Mouse (Mus musculus): ENCODE measurements at regions not wholly inside any gene's neighbourhood (a gene's known extent, or its start where the extent isn't known, plus 50 kb on each side); places are given as distances from the start of the nearest gene placed in this dataset.

- no peak for DNase-seq (ENCODE audit: low spot score in 2 of 2)
Measured at GRCm38 (mm10) chr1:88878831-88879230, 176.8 kb upstream of the Arl4c start.

- no peak for DNase-seq (ENCODE audit: low spot score in 2 of 2)
Measured at GRCm38 (mm10) chr1:88879367-88879766, 177.3 kb upstream of the Arl4c start.

GRCm38 (mm10) chr1:88891041-88891440 lies 179.2 kb upstream of the Sh3bp4 start:
- DNase-seq (ENCODE audit: low spot score in 2 of 2) = no peak

- DNase-seq (ENCODE audit: low spot score in 2 of 2) = no peak
Measured at GRCm38 (mm10) chr1:88902426-88902825, 167.8 kb upstream of the Sh3bp4 start.

- DNase-seq (ENCODE audit: low spot score in 2 of 2) = no peak
Measured at GRCm38 (mm10) chr1:88907766-88908463, 162.3 kb upstream of the Sh3bp4 start.

GRCm38 (mm10) chr1:88908683-88909082 lies 161.5 kb upstream of the Sh3bp4 start:
- no peak for DNase-seq (ENCODE audit: low spot score in 2 of 2)

GRCm38 (mm10) chr1:88909314-88909713 lies 160.9 kb upstream of the Sh3bp4 start:
- no peak for DNase-seq (ENCODE audit: low spot score in 2 of 2)

GRCm38 (mm10) chr1:88909864-88910573 lies 160.2 kb upstream of the Sh3bp4 start:
- DNase-seq (ENCODE audit: low spot score in 2 of 2) = no peak

- no peak for DNase-seq (ENCODE audit: low spot score in 2 of 2)
Measured at GRCm38 (mm10) chr1:88911724-88912123, 158.5 kb upstream of the Sh3bp4 start.

GRCm38 (mm10) chr1:88916531-88917050 lies 153.6 kb upstream of the Sh3bp4 start:
- DNase-seq (ENCODE audit: low spot score in 2 of 2) = no peak

GRCm38 (mm10) chr1:88921401-88921800 lies 148.8 kb upstream of the Sh3bp4 start:
- no peak for DNase-seq (ENCODE audit: low spot score in 2 of 2)

GRCm38 (mm10) chr1:88923791-88924581 lies 146.2 kb upstream of the Sh3bp4 start:
- DNase-seq (ENCODE audit: low spot score in 2 of 2) = no peak

- DNase-seq (ENCODE audit: low spot score in 2 of 2) = no peak
Measured at GRCm38 (mm10) chr1:88935191-88935590, 135.0 kb upstream of the Sh3bp4 start.

- DNase-seq (ENCODE audit: low spot score in 2 of 2) = no peak
Measured at GRCm38 (mm10) chr1:88935779-88936178, 134.4 kb upstream of the Sh3bp4 start.

GRCm38 (mm10) chr1:88937327-88937726 lies 132.9 kb upstream of the Sh3bp4 start:
- no peak for DNase-seq (ENCODE audit: low spot score in 2 of 2)

GRCm38 (mm10) chr1:88938458-88938857 lies 131.8 kb upstream of the Sh3bp4 start:
- DNase-seq (ENCODE audit: low spot score in 2 of 2) = no peak

GRCm38 (mm10) chr1:88943039-88943438 lies 127.2 kb upstream of the Sh3bp4 start:
- DNase-seq (ENCODE audit: low spot score in 2 of 2) = no peak

GRCm38 (mm10) chr1:88945868-88946267 lies 124.3 kb upstream of the Sh3bp4 start:
- no peak for DNase-seq (ENCODE audit: low spot score in 2 of 2)

GRCm38 (mm10) chr1:88946374-88946773 lies 123.8 kb upstream of the Sh3bp4 start:
- no peak for DNase-seq (ENCODE audit: low spot score in 2 of 2)

- no peak for DNase-seq (ENCODE audit: low spot score in 2 of 2)
Measured at GRCm38 (mm10) chr1:88949911-88950310, 120.3 kb upstream of the Sh3bp4 start.

- DNase-seq (ENCODE audit: low spot score in 2 of 2) = no peak
Measured at GRCm38 (mm10) chr1:88953516-88953915, 116.7 kb upstream of the Sh3bp4 start.

- no peak for DNase-seq (ENCODE audit: low spot score in 2 of 2)
Measured at GRCm38 (mm10) chr1:88954784-88955183, 115.4 kb upstream of the Sh3bp4 start.

All from adrenal gland, postnatal 4 days (tissue).